Mouse (Mus musculus): ENCODE measurements around the gene Gdf2. TPM values are rescaled to one million over a fixed set of nuclear protein-coding genes. Genes with fewer than 3 reads are reported as not detected.

The Gdf2 gene
- 0.02 and 0.05 TPM in 2 replicates for polyA plus RNA-seq (2012; rRNA removed)

GRCm38 (mm10) chr14:33940739-33941138 lies at the start of gene Gdf2:
Gene Gdf2, plus strand, starts transcription at chr14:33941039.
- Histone ChIP-seq H3K4me1 (ENCODE audit: control insufficient read depth, insufficient read depth, insufficient read length) (no peaks in the 10 kb centered on the region), H3K27ac (ENCODE audit: insufficient read depth, low read length) (no peak within 1 kb of the TSS), H3K27me3 (ENCODE audit: control insufficient read depth, insufficient read depth, low read length) (no peaks in the 10 kb centered on the region), H3K4me3 (ENCODE audit: extremely low read depth, insufficient read depth, insufficient read length) (no peak within 1 kb of the TSS), H3K36me3 (ENCODE audit: control insufficient read depth, insufficient read depth, low read length) (no peaks in the 10 kb centered on the region)
- 85% methylated on average over 8 of the region's 8 CpGs for WGBS
- no peak for DNase-seq (ENCODE audit: low read depth in 1 of 2, low spot score in 2 of 2)
- TF ChIP-seq CTCF (IDR thresholded peaks at IDR 0.05; ENCODE audit: extremely low read depth, insufficient read depth, insufficient read length, insufficient replicate concordance), result no peak
- no peak for TF ChIP-seq POLR2A (IDR thresholded peaks at IDR 0.05; ENCODE audit: low read depth, low read length)

- H3K4me3 ChIP-seq (ENCODE audit: extremely low read depth, insufficient read depth, insufficient read length), result no peak overlapping the region
- H3K27me3 ChIP-seq (ENCODE audit: control insufficient read depth, insufficient read depth, low read length), result no peaks in the 10 kb centered on the region
- TF ChIP-seq POLR2A (IDR thresholded peaks at IDR 0.05; ENCODE audit: low read depth, low read length) (no peak), CTCF (IDR thresholded peaks at IDR 0.05; ENCODE audit: extremely low read depth, insufficient read depth, insufficient read length, insufficient replicate concordance) (no peak)
- no peak overlapping the region for H3K27ac ChIP-seq (ENCODE audit: insufficient read depth, low read length)
- DNase-seq (ENCODE audit: low read depth in 1 of 2, low spot score in 2 of 2), result no peak
- no peaks in the 10 kb centered on the region for H3K4me1 ChIP-seq (ENCODE audit: control insufficient read depth, insufficient read depth, insufficient read length)
- 81% methylated on average over 3 of the region's 3 CpGs for WGBS
- H3K36me3 ChIP-seq (ENCODE audit: control insufficient read depth, insufficient read depth, low read length), result no peaks in the 10 kb centered on the region
Measured at GRCm38 (mm10) chr14:33891507-33891906, 49.3 kb upstream of the Gdf2 start.

- TF ChIP-seq POLR2A (IDR thresholded peaks at IDR 0.05; ENCODE audit: low read depth, low read length) (no peak), CTCF (IDR thresholded peaks at IDR 0.05; ENCODE audit: extremely low read depth, insufficient read depth, insufficient read length, insufficient replicate concordance) (no peak)
- no peaks in the 10 kb centered on the region for H3K36me3 ChIP-seq (ENCODE audit: control insufficient read depth, insufficient read depth, low read length)
- 89% methylated on average over 5 of the region's 5 CpGs for WGBS
- H3K27me3 ChIP-seq (ENCODE audit: control insufficient read depth, insufficient read depth, low read length), result no peaks in the 10 kb centered on the region
- H3K4me3 ChIP-seq (ENCODE audit: extremely low read depth, insufficient read depth, insufficient read length), result no peak overlapping the region
- DNase-seq (ENCODE audit: low read depth in 1 of 2, low spot score in 2 of 2), result no peak
- H3K4me1 ChIP-seq (ENCODE audit: control insufficient read depth, insufficient read depth, insufficient read length), result no peaks in the 10 kb centered on the region
- no peak overlapping the region for H3K27ac ChIP-seq (ENCODE audit: insufficient read depth, low read length)
Measured at GRCm38 (mm10) chr14:33895777-33896176, 45.1 kb upstream of the Gdf2 start.

GRCm38 (mm10) chr14:33896628-33897300 lies 44.1 kb upstream of the Gdf2 start:
- no peak for TF ChIP-seq POLR2A (IDR thresholded peaks at IDR 0.05; ENCODE audit: low read depth, low read length)
- TF ChIP-seq CTCF (IDR thresholded peaks at IDR 0.05; ENCODE audit: extremely low read depth, insufficient read depth, insufficient read length, insufficient replicate concordance), result no peak
- DNase-seq (ENCODE audit: low read depth in 1 of 2, low spot score in 2 of 2), result no peak
- Histone ChIP-seq H3K4me1 (ENCODE audit: control insufficient read depth, insufficient read depth, insufficient read length) (no peaks in the 10 kb centered on the region), H3K36me3 (ENCODE audit: control insufficient read depth, insufficient read depth, low read length) (no peaks in the 10 kb centered on the region), H3K4me3 (ENCODE audit: extremely low read depth, insufficient read depth, insufficient read length) (no peak overlapping the region), H3K27me3 (ENCODE audit: control insufficient read depth, insufficient read depth, low read length) (no peaks in the 10 kb centered on the region), H3K27ac (ENCODE audit: insufficient read depth, low read length) (no peak overlapping the region)
- WGBS, result 69% methylated on average over 9 of the region's 9 CpGs

- no peak for DNase-seq (ENCODE audit: low read depth in 1 of 2, low spot score in 2 of 2)
- H3K36me3 ChIP-seq (ENCODE audit: control insufficient read depth, insufficient read depth, low read length), result no peaks in the 10 kb centered on the region
- H3K4me1 ChIP-seq (ENCODE audit: control insufficient read depth, insufficient read depth, insufficient read length), result no peaks in the 10 kb centered on the region
- no peak for TF ChIP-seq POLR2A (IDR thresholded peaks at IDR 0.05; ENCODE audit: low read depth, low read length)
- TF ChIP-seq CTCF (IDR thresholded peaks at IDR 0.05; ENCODE audit: extremely low read depth, insufficient read depth, insufficient read length, insufficient replicate concordance), result no peak
- H3K4me3 ChIP-seq (ENCODE audit: extremely low read depth, insufficient read depth, insufficient read length), result no peak overlapping the region
- no peaks in the 10 kb centered on the region for H3K27me3 ChIP-seq (ENCODE audit: control insufficient read depth, insufficient read depth, low read length)
- WGBS, result 88% methylated on average over 4 of the region's 4 CpGs
- no peak overlapping the region for H3K27ac ChIP-seq (ENCODE audit: insufficient read depth, low read length)
Measured at GRCm38 (mm10) chr14:33902783-33903182, 38.1 kb upstream of the Gdf2 start.

- no peak for TF ChIP-seq POLR2A (IDR thresholded peaks at IDR 0.05; ENCODE audit: low read depth, low read length)
- TF ChIP-seq CTCF (IDR thresholded peaks at IDR 0.05; ENCODE audit: extremely low read depth, insufficient read depth, insufficient read length, insufficient replicate concordance), result no peak
- Histone ChIP-seq H3K27me3 (ENCODE audit: control insufficient read depth, insufficient read depth, low read length) (no peaks in the 10 kb centered on the region), H3K4me1 (ENCODE audit: control insufficient read depth, insufficient read depth, insufficient read length) (no peaks in the 10 kb centered on the region), H3K27ac (ENCODE audit: insufficient read depth, low read length) (no peak overlapping the region), H3K4me3 (ENCODE audit: extremely low read depth, insufficient read depth, insufficient read length) (no peak overlapping the region), H3K36me3 (ENCODE audit: control insufficient read depth, insufficient read depth, low read length) (no peaks in the 10 kb centered on the region)
- 79% methylated on average over 1 of the region's 1 CpGs for WGBS
- no peak for DNase-seq (ENCODE audit: low read depth in 1 of 2, low spot score in 2 of 2)
Measured at GRCm38 (mm10) chr14:33903199-33903598, 37.6 kb upstream of the Gdf2 start.

- no peaks in the 10 kb centered on the region for H3K36me3 ChIP-seq (ENCODE audit: control insufficient read depth, insufficient read depth, low read length)
- DNase-seq (ENCODE audit: low read depth in 1 of 2, low spot score in 2 of 2), result no peak
- no peaks in the 10 kb centered on the region for H3K4me1 ChIP-seq (ENCODE audit: control insufficient read depth, insufficient read depth, insufficient read length)
- H3K27me3 ChIP-seq (ENCODE audit: control insufficient read depth, insufficient read depth, low read length), result no peaks in the 10 kb centered on the region
- H3K4me3 ChIP-seq (ENCODE audit: extremely low read depth, insufficient read depth, insufficient read length), result no peak overlapping the region
- TF ChIP-seq CTCF (IDR thresholded peaks at IDR 0.05; ENCODE audit: extremely low read depth, insufficient read depth, insufficient read length, insufficient replicate concordance) (no peak), POLR2A (IDR thresholded peaks at IDR 0.05; ENCODE audit: low read depth, low read length) (no peak)
- no peak overlapping the region for H3K27ac ChIP-seq (ENCODE audit: insufficient read depth, low read length)
Measured at GRCm38 (mm10) chr14:33904851-33905250, 36.0 kb upstream of the Gdf2 start.

All from spleen, adult 2 months (tissue).